Mouse (Mus musculus) heart, postnatal 0 days (tissue): ENCODE results near the gene Ilkap. TPM values are rescaled to one million over a fixed set of nuclear protein-coding genes. Genes with fewer than 3 reads are reported as not detected.

Source experiments
- ATAC-seq: fragments of 200-750 bp; cut with Nextera tagmentation; 2 replicates; pipeline ENCODE4 v1.8.0; 2017; ENCODE audit warnings: low read depth, moderate number of reproducible peaks, moderate library complexity; ENCODE audit not compliant: insufficient read depth
- DNase-seq: peaks from one replicate; pipeline ENCODE4 v3.0.0-alpha.2; 2016; ENCODE audit warnings: low spot score
- H3K27ac ChIP-seq: fragments of 300-500 bp; sonication (generic); 2 replicates; pipeline ENCODE4 v1.5.1; 2014; ENCODE audit warnings: low read depth, mild to moderate bottlenecking
- H3K27me3 ChIP-seq: fragments of 300-500 bp; sonication (generic); 2 replicates; pipeline ENCODE4 v1.6.1; 2014; ENCODE audit warnings: low read length, mixed read lengths; ENCODE audit not compliant: control insufficient read depth, insufficient read depth
- H3K36me3 ChIP-seq: fragments of 300-500 bp; sonication (generic); replicated peaks from 2 replicates; pipeline ENCODE4 v1.6.1; 2014; ENCODE audit warnings: low read length, mixed read lengths; ENCODE audit not compliant: control insufficient read depth, insufficient read depth
- H3K4me1 ChIP-seq: fragments of 300-500 bp; sonication (generic); 2 replicates; pipeline ENCODE4 v1.6.1; 2014; ENCODE audit warnings: antibody characterized with exemption; ENCODE audit not compliant: control insufficient read depth, insufficient read depth
- H3K4me2 ChIP-seq: fragments of 300-500 bp; sonication (generic); 2 replicates; pipeline ENCODE4 v1.6.1; 2014; ENCODE audit warnings: low read depth, mild to moderate bottlenecking, low read length, moderate library complexity
- H3K4me3 ChIP-seq: fragments of 300-500 bp; sonication (generic); 2 replicates; pipeline ENCODE4 v1.5.1; 2014; ENCODE audit warnings: low read depth, low read length
- H3K9ac ChIP-seq: fragments of 300-500 bp; sonication (generic); replicated peaks from 2 replicates; pipeline ENCODE4 v1.6.1; 2014; ENCODE audit warnings: low read depth, low read length, mixed read lengths
- H3K9me3 ChIP-seq: fragments of 300-500 bp; sonication (generic); replicated peaks from 2 replicates; pipeline ENCODE4 v1.6.1; 2016; ENCODE audit warnings: low read length; ENCODE audit not compliant: control insufficient read depth
- CTCF ChIP-seq: IDR thresholded peaks from 2 replicates; pipeline ENCODE4 v1.5.1; 2016; ENCODE audit warnings: antibody characterized with exemption, control low read depth, low read depth
- EP300 ChIP-seq: IDR thresholded peaks from 2 replicates; pipeline ENCODE4 v1.6.1; 2016; ENCODE audit warnings: antibody characterized with exemption, low read depth
- WGBS: fragments of 180-500 bp; shearing (Covaris S2); extraction: QIAGEN DNeasy Blood & Tissue Kit; methylation state at CpG from one replicate; pipeline ENCODE4 v1.1.7; 2014; 5-methylcytosine and 5-hydroxymethylcytosine counted together
- polyA plus RNA-seq: library from polyadenylated mRNA; unstranded; fragments of >200 nt; fragmentation: Nextera tagmentation; extraction: Ambion mirVana; gene quantifications from 2 replicates; pipeline ENCODE4 v1.2.1, GENCODE M21; 2015
- total RNA-seq: library from RNA; depleted of rRNA; stranded (reverse); fragments of >200 nt; gene quantifications from 2 replicates; pipeline ENCODE4 v1.2.3, GENCODE M21; 2014; ENCODE audit warnings: low replicate concordance; rRNA removed

Gene Ilkap
- total and polyA plus RNA-seq, 2 experiments from 2014 or later, result 70.5 to 71.4 TPM

DNA sequence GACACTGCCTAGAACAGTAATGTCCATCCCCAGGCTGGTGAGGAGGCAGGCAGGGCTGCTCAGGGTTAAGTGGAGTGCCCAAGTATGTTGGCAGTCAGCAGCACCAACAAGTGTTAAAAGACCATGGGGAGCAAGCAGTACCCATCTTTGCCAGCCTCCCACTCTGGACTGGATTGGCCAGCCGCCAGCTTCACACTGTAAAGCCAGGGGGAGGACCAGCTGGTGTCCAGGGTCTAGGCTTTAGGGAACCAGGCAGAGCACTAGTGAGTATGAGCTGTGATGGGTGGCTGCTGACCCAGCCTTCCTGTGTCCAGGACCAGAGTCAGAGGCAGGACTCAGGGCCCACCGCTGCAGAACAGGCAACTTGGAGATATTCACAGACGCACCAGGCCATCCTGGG lies 54.6 kb downstream of the Ilkap start:
- TF ChIP-seq CTCF (no peak), EP300 (no peak)
- H3K27me3 ChIP-seq, result peaks cover 46% of the 10 kb centered on the region
- DNase-seq (no peak), ATAC-seq (peak; percentile 12; the same call in 1 of the 2 replicates)
- H3K9ac ChIP-seq, result no peak overlapping the region
- no peak overlapping the region for H3K4me2 ChIP-seq
- H3K4me1 ChIP-seq, result no peaks in the 10 kb centered on the region; the same call in 1 of the 2 replicates
- H3K4me3 ChIP-seq, result no peak overlapping the region
- no peak overlapping the region for H3K27ac ChIP-seq
- WGBS, result 48% methylated on average over 3 of the region's 3 CpGs
- no peaks in the 10 kb centered on the region for H3K9me3 ChIP-seq
- H3K36me3 ChIP-seq, result no peaks in the 10 kb centered on the region

DNA sequence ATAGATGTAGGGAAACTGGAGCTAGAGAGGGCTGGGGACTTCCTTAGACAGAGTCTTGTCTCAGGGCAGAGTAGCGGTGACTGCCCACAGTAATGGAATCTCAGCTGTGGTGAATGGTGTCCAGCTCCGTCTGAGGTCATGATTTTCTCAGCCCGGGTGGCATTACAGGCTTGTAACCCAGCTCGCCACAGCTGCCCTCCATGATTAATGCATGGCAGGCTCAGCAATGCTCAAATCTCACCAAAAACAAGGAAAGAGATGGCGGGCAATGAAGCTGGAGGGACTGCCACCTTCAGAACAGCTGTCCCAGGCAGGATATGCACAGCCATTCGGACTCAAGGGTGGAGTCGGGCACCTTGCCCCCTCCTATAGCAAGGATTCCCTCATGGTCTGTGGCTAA lies 61.3 kb downstream of the Ilkap start:
- Histone ChIP-seq H3K27me3 (peaks cover 5% of the 10 kb centered on the region), H3K4me2 (no peak overlapping the region), H3K4me3 (no peak overlapping the region), H3K27ac (no peak overlapping the region), H3K4me1 (peaks cover 13% of the 10 kb centered on the region), H3K9me3 (no peaks in the 10 kb centered on the region), H3K9ac (no peak overlapping the region), H3K36me3 (no peaks in the 10 kb centered on the region)
- no peak for ATAC-seq
- TF ChIP-seq EP300, result no peak
- no peak for TF ChIP-seq CTCF
- DNase-seq, result no peak
- WGBS, result 90% methylated on average over 7 of the region's 7 CpGs

DNA sequence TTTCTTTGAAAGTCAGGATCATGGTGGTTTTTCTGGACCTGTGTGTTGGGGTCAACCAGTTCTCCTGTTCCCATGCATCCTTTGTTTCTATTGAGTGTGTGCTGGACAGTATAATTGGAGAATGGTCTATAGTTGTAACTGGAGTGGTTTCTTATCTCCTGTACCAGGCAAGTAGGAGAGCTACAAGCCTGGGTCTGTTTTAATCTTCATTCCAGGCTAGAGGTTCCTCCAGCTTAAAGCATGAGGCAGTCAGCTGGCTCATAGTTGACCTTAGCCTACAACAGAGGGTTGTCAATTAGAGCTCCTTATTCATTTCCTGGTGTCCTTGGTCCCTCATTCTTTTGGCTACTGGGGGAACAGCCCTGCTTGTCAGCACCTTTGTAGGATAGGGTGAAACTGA lies 65.0 kb downstream of the Ilkap start:
- Histone ChIP-seq H3K9me3 (no peaks in the 10 kb centered on the region), H3K4me2 (no peak overlapping the region), H3K27ac (peak overlapping the region; percentile 59), H3K27me3 (no peaks in the 10 kb centered on the region), H3K36me3 (no peaks in the 10 kb centered on the region), H3K4me1 (peaks cover 13% of the 10 kb centered on the region), H3K4me3 (no peak overlapping the region), H3K9ac (no peak overlapping the region)
- peak; percentile 79 for ATAC-seq
- DNase-seq, result peak; percentile 64
- TF ChIP-seq CTCF (no peak), EP300 (no peak)

DNA sequence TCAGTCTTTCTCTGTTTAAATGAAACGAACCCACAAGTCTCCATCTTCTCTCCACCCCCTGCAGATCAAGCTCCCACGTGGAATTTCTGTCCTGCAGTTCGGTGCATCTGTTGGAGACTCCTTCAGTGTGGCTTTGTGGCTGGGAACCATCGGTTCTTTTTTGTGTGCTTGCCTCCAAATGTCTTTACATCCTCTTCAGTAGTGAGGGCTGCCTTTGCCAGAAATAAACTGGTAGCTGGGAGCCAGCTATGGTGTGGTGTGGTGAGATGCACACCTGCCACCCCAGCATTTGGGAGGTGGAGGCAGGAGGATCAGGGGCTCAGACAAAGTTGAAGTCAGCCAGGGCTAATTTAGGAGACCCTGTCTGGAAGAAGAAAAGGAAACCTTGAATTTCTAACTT lies 66.5 kb downstream of the Ilkap start:
- 62% methylated on average over 4 of the region's 4 CpGs for WGBS
- Histone ChIP-seq H3K9me3 (no peaks in the 10 kb centered on the region), H3K27me3 (no peaks in the 10 kb centered on the region), H3K4me1 (peaks cover 13% of the 10 kb centered on the region), H3K36me3 (no peaks in the 10 kb centered on the region), H3K4me2 (no peak overlapping the region), H3K4me3 (no peak overlapping the region), H3K9ac (no peak overlapping the region), H3K27ac (no peak overlapping the region)
- DNase-seq (no peak), ATAC-seq (no peak)
- TF ChIP-seq EP300, result no peak
- no peak for TF ChIP-seq CTCF

DNA sequence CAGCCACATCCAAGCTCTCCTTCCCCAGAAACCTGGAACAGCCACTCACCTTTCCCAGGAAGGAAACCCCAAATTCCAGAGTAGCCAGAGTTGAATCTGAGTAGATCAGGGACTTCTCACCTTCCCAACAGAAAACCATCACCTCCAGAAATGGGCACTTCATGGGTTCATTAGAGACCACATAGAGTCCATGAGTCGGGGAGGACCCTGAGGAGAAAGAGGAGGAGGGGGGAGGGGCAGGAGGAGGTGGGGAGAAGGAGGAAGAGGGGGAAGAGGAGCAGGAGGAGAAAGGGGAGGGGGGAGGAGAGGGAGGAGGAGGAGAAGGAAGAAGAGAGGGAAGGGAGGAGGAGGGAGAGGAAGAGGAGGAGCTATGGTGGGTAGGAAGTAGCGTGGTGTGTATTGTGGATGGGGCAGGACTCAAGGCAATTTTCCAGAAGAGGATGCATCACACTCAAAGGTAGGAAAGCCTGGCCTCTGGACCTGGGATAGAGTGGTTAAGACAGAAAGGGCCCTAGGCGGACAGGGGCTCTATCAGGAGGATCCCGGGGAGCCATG lies 73.0 kb downstream of the Ilkap start:
- TF ChIP-seq EP300 (no peak), CTCF (no peak)
- H3K9me3 ChIP-seq, result no peaks in the 10 kb centered on the region
- no peak overlapping the region for H3K4me2 ChIP-seq
- no peak overlapping the region for H3K27ac ChIP-seq
- WGBS, result 76% methylated on average over 4 of the region's 4 CpGs
- H3K27me3 ChIP-seq, result no peaks in the 10 kb centered on the region
- H3K4me1 ChIP-seq, result peaks cover 12% of the 10 kb centered on the region
- H3K36me3 ChIP-seq, result no peaks in the 10 kb centered on the region
- H3K4me3 ChIP-seq, result no peak overlapping the region
- no peak overlapping the region for H3K9ac ChIP-seq
- DNase-seq (no peak), ATAC-seq (no peak)

DNA sequence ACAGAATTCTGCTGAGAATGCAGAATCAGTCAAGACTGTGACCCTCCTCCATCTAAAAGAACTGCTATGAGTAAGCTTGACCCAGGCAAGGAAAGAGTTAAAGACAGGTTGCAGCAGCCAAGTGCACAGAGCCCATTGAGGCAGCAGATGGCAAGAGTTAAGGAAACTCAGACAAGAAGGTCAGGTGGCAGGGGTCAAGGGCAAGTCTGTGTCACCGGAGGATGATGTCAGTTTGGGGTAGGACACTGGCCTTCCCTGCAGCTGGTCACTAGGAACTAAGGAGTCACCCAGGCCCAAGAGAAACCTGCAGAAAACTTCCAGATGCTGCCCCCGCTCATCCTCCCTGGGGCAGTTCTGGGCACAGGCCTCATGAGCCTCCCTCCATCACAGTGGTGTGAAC lies 74.0 kb downstream of the Ilkap start:
- H3K27ac ChIP-seq, result no peak overlapping the region
- TF ChIP-seq EP300, result no peak
- no peak for TF ChIP-seq CTCF
- peaks cover 12% of the 10 kb centered on the region for H3K4me1 ChIP-seq
- H3K9me3 ChIP-seq, result no peaks in the 10 kb centered on the region
- no peaks in the 10 kb centered on the region for H3K27me3 ChIP-seq
- H3K36me3 ChIP-seq, result no peaks in the 10 kb centered on the region
- H3K4me2 ChIP-seq, result no peak overlapping the region
- WGBS, result 77% methylated on average over 2 of the region's 2 CpGs
- no peak for ATAC-seq
- no peak for DNase-seq
- no peak overlapping the region for H3K9ac ChIP-seq
- no peak overlapping the region for H3K4me3 ChIP-seq

Other genes with a start within 250 kb of the Ilkap start
- gene Ramp1, start 219.0 kb downstream of the Ilkap start, total RNA-seq, result 46.7 and 59.5 TPM in 2 replicates
- gene Ramp1, start 219.0 kb downstream of the Ilkap start, polyA plus RNA-seq, result 62.4 and 65.5 TPM in 2 replicates
- gene Ube2f, start 148.5 kb downstream of the Ilkap start, total RNA-seq, result 23.5 and 69.6 TPM in 2 replicates
- gene Ube2f, start 148.5 kb downstream of the Ilkap start, polyA plus RNA-seq, result 77.9 and 79.3 TPM in 2 replicates
- gene Scly, start 100.5 kb downstream of the Ilkap start, total RNA-seq, result 14.0 and 18.5 TPM in 2 replicates
- gene Scly, start 100.5 kb downstream of the Ilkap start, polyA plus RNA-seq, result 9.6 and 10.0 TPM in 2 replicates
- gene Espnl, start 76.7 kb downstream of the Ilkap start, total RNA-seq, result 0.89 TPM in 1 of 2 replicates, not detected in the other
- gene Espnl, start 76.7 kb downstream of the Ilkap start, polyA plus RNA-seq, result 0.04 TPM in 1 of 2 replicates, not detected in the other
- 78.6 and 83.2 TPM in 2 replicates for gene Klhl30, start 47.8 kb downstream of the Ilkap start, total RNA-seq
- 64.0 and 68.6 TPM in 2 replicates for gene Klhl30, start 47.8 kb downstream of the Ilkap start, polyA plus RNA-seq
- gene Erfe, start 32.4 kb downstream of the Ilkap start, total RNA-seq, result 0.19 and 0.46 TPM in 2 replicates
- 0.40 and 0.71 TPM in 2 replicates for gene Erfe, start 32.4 kb downstream of the Ilkap start, polyA plus RNA-seq
- gene Hes6, start 15.2 kb upstream of the Ilkap start, total RNA-seq, result 81.4 and 82.5 TPM in 2 replicates
- gene Hes6, start 15.2 kb upstream of the Ilkap start, polyA plus RNA-seq, result 61.0 and 64.3 TPM in 2 replicates
- gene Per2, start 60.5 kb upstream of the Ilkap start, total RNA-seq, result 11.1 and 14.0 TPM in 2 replicates
- gene Per2, start 60.5 kb upstream of the Ilkap start, polyA plus RNA-seq, result 2.3 and 3.3 TPM in 2 replicates
- gene Traf3ip1, start 95.8 kb upstream of the Ilkap start, total RNA-seq, result 2.0 and 3.4 TPM in 2 replicates
- gene Traf3ip1, start 95.8 kb upstream of the Ilkap start, polyA plus RNA-seq, result 2.8 TPM in 2 replicates
- 13.8 and 19.0 TPM in 2 replicates for gene Asb1, start 141.7 kb upstream of the Ilkap start, total RNA-seq
- gene Asb1, start 141.7 kb upstream of the Ilkap start, polyA plus RNA-seq, result 3.3 and 4.6 TPM in 2 replicates